Mouse (Mus musculus): ENCODE results near the gene Kat6b. TPM values are rescaled to one million over a fixed set of nuclear protein-coding genes. Genes with fewer than 3 reads are reported as not detected.

Kat6b gene
- polyA plus RNA-seq, 1 experiment from 2014 or later, result 13.3 TPM

DNA sequence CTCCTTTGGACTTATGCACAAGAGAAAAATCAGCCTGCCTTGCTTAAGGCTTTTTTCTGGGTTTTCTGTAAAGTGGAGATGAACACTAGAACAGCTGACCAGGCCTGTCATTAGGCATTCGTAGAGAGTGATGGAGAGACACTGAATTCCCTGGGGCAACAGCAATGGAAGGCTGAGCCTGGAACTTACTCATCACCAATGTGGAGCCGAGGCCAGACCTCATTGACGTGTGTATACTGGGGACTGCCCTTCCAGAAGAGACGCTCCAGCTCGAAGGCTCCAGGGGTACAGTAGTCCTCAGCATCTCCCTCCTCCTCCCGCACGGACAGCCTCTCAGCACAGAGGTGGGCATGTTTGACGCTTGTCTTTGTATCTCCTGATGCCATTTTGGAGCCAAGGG is 221.5 kb downstream of the Kat6b start:
- H3K4me1 ChIP-seq (replicated peaks), result peaks cover 14% of the 10 kb centered on the region
- no peaks in the 10 kb centered on the region for H3K27me3 ChIP-seq (ENCODE audit: insufficient read depth, poor library complexity, severe bottlenecking)
- H3K9me3 ChIP-seq, result no peaks in the 10 kb centered on the region
- DNase-seq (ENCODE audit: low spot score), result no peak
- H3K4me3 ChIP-seq, result no peak overlapping the region
- no peaks in the 10 kb centered on the region for H3K36me3 ChIP-seq
- WGBS, result 90% methylated on average over 8 of the region's 8 CpGs
- no peak overlapping the region for H3K27ac ChIP-seq

DNA sequence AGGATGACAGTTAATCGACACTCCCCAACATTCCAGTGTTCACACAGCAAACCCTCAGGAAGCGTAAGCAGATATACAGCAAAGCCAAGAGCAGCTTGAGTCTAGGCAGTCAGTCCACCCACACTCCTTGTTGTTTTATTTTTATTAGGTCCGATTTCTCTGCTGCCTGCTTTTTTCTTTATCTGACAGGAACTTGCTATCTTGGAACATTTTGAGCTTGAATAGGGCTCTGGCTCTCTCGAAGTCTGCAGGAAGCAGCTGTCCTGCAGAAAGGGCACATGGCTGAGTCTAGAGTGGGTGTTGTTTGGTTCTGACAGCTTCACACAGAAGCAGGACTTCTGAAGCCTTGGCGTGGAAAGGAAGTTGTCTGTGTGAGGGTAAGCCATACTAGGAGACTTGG is 222.0 kb downstream of the Kat6b start:
- no peaks in the 10 kb centered on the region for H3K27me3 ChIP-seq (ENCODE audit: insufficient read depth, poor library complexity, severe bottlenecking)
- no peak overlapping the region for H3K27ac ChIP-seq
- H3K4me3 ChIP-seq, result no peak overlapping the region
- no peak for DNase-seq (ENCODE audit: low spot score)
- H3K36me3 ChIP-seq, result no peaks in the 10 kb centered on the region
- 81% methylated on average over 5 of the region's 5 CpGs for WGBS
- no peaks in the 10 kb centered on the region for H3K9me3 ChIP-seq
- H3K4me1 ChIP-seq (replicated peaks), result peaks cover 14% of the 10 kb centered on the region

DNA sequence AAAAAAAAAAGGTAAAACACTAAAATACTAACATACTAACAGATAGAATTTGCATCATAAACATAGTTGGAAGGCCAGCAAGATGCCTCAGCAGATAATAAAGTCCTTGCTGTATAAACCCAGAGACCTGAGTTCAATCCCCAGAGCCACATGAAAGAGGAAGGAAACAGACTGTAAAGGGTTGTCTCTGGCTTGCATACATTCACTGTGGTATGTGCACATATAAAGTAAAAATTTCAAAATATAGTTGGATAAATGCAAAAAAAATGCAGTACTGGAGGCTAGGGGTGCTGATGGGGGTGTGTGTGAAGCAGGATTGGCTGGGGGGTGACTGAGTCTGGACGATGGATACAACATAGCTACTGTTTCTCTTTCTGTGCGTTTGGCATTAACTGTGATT is 224.2 kb downstream of the Kat6b start:
- Histone ChIP-seq H3K4me3 (no peak overlapping the region), H3K4me1 (replicated peaks) (peaks cover 14% of the 10 kb centered on the region), H3K9me3 (no peaks in the 10 kb centered on the region), H3K36me3 (no peaks in the 10 kb centered on the region), H3K27ac (no peak overlapping the region), H3K27me3 (ENCODE audit: insufficient read depth, poor library complexity, severe bottlenecking) (no peaks in the 10 kb centered on the region)
- WGBS, result 90% methylated on average over 2 of the region's 2 CpGs
- no peak for DNase-seq (ENCODE audit: low spot score)

GRCm38 (mm10) chr14:21706759-21707571 is 225.7 kb downstream of the Kat6b start:
- H3K27ac ChIP-seq, result peak overlapping the region; percentile 59
- DNase-seq (ENCODE audit: low spot score), result no peak
- H3K9me3 ChIP-seq, result no peaks in the 10 kb centered on the region
- no peaks in the 10 kb centered on the region for H3K36me3 ChIP-seq
- H3K27me3 ChIP-seq (ENCODE audit: insufficient read depth, poor library complexity, severe bottlenecking), result no peaks in the 10 kb centered on the region
- H3K4me3 ChIP-seq, result no peak overlapping the region
- H3K4me1 ChIP-seq (replicated peaks), result peaks cover 16% of the 10 kb centered on the region
- WGBS, result 66% methylated on average over 12 of the region's 12 CpGs

GRCm38 (mm10) chr14:21709545-21709944 is 228.3 kb downstream of the Kat6b start:
- H3K27ac ChIP-seq, result peak overlapping the region; percentile 46
- no peaks in the 10 kb centered on the region for H3K36me3 ChIP-seq
- H3K4me1 ChIP-seq (replicated peaks), result peaks cover 19% of the 10 kb centered on the region
- H3K9me3 ChIP-seq, result no peaks in the 10 kb centered on the region
- DNase-seq (ENCODE audit: low spot score), result no peak
- no peaks in the 10 kb centered on the region for H3K27me3 ChIP-seq (ENCODE audit: insufficient read depth, poor library complexity, severe bottlenecking)
- WGBS, result 55% methylated on average over 2 of the region's 2 CpGs
- no peak overlapping the region for H3K4me3 ChIP-seq

- Histone ChIP-seq H3K4me3 (no peak overlapping the region), H3K27ac (no peak overlapping the region), H3K4me1 (replicated peaks) (peaks cover 22% of the 10 kb centered on the region), H3K27me3 (ENCODE audit: insufficient read depth, poor library complexity, severe bottlenecking) (no peaks in the 10 kb centered on the region), H3K9me3 (no peaks in the 10 kb centered on the region), H3K36me3 (no peaks in the 10 kb centered on the region)
- DNase-seq (ENCODE audit: low spot score), result no peak
- 87% methylated on average over 2 of the region's 2 CpGs for whole genome bisulfite sequencing
These were observed 230.0 kb downstream of the Kat6b start for GRCm38 (mm10) chr14:21711231-21711630.

- Histone ChIP-seq H3K4me1 (replicated peaks) (peaks cover 10% of the 10 kb centered on the region), H3K9me3 (no peaks in the 10 kb centered on the region), H3K27me3 (ENCODE audit: insufficient read depth, poor library complexity, severe bottlenecking) (no peaks in the 10 kb centered on the region), H3K36me3 (no peaks in the 10 kb centered on the region), H3K27ac (peak within 1 kb of the TSS; percentile 40; the same call in 1 of the 2 replicates), H3K4me3 (no peak within 1 kb of the TSS)
- WGBS, result 61% methylated on average over 5 of the region's 5 CpGs
- DNase-seq (ENCODE audit: low spot score), result no peak
These were observed 233.3 kb downstream of the Kat6b start, which contains the start of gene Dupd1 for GRCm38 (mm10) chr14:21714486-21714885. Gene Dupd1, minus strand, starts transcription at chr14:21714576.

DNA sequence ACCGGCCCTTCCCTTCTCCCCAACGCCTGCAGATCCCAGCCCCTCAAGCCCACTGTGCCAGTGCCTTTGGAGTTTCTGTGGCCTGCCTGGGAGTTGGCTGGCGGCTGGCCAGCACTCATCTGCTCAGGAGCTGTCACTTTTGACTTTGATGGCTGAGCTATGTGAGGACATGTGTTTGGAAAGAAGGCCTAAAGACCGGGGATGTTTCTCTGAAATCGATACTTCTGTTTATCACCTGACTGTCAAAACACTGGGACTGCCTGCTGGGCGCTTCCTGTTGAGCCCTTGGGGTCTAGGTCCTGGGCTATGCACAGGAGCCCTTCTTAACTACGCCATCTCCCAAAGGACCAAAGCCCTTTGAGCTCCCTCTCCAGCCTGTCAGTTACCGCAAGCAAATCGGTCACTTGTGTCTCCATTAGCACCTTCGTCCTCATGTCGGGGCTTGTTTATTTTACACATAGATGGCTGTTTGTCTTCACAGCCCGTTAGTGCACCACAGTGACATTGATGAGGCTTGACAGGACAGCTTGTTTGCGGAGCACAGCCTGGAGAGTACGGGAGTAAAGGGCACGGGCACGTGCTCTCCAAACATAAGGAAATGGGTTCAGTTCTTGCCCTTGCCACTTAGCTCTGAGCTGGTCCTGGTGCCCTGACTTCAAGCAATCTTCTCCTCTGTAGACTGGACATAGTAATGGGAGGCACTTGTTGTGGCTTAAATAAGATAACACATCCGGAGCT is 238.6 kb downstream of the Kat6b start:
- Histone ChIP-seq H3K27ac (peak overlapping the region; percentile 30; the same call in 1 of the 2 replicates), H3K27me3 (ENCODE audit: insufficient read depth, poor library complexity, severe bottlenecking) (no peaks in the 10 kb centered on the region), H3K4me3 (no peak overlapping the region), H3K36me3 (no peaks in the 10 kb centered on the region), H3K9me3 (peaks cover 4% of the 10 kb centered on the region; the same call in 1 of the 2 replicates), H3K4me1 (replicated peaks) (peaks cover 11% of the 10 kb centered on the region)
- 48% methylated on average over 17 of the region's 17 CpGs for WGBS
- DNase-seq (ENCODE audit: low spot score), result peak; percentile 53

- H3K9me3 ChIP-seq, result peaks cover 4% of the 10 kb centered on the region; the same call in 1 of the 2 replicates
- 59% methylated on average over 4 of the region's 4 CpGs for WGBS
- H3K27me3 ChIP-seq (ENCODE audit: insufficient read depth, poor library complexity, severe bottlenecking), result no peaks in the 10 kb centered on the region
- no peak for DNase-seq (ENCODE audit: low spot score)
- H3K27ac ChIP-seq, result no peak overlapping the region
- peaks cover 11% of the 10 kb centered on the region for H3K4me1 ChIP-seq (replicated peaks)
- H3K4me3 ChIP-seq, result no peak overlapping the region
- H3K36me3 ChIP-seq, result no peaks in the 10 kb centered on the region
These were observed 239.4 kb downstream of the Kat6b start for GRCm38 (mm10) chr14:21720430-21721205.

Other genes starting within 250 kb of the Kat6b start
- gene Dupd1, start 233.1 kb downstream of the Kat6b start, polyA plus RNA-seq (2016; fragmentation: Nextera tagmentation; extraction: Ambion mirVana), result 0.14 and 0.22 TPM in 2 replicates

Data from hindbrain, embryonic 10.5 days (tissue).